Mouse (Mus musculus): ENCODE data around the gene Rab11fip3. TPM values are rescaled to one million over a fixed set of nuclear protein-coding genes. Genes with fewer than 3 reads are reported as not detected.

Gene Rab11fip3
- total RNA-seq (2023), result 0.75 and 1.3 TPM in 2 replicates

GRCm38 (mm10) chr17:26068831-26069739 is at the start of gene Rab11fip3:
Rab11fip3 (minus strand) TSS chr17:26069555.

DNA sequence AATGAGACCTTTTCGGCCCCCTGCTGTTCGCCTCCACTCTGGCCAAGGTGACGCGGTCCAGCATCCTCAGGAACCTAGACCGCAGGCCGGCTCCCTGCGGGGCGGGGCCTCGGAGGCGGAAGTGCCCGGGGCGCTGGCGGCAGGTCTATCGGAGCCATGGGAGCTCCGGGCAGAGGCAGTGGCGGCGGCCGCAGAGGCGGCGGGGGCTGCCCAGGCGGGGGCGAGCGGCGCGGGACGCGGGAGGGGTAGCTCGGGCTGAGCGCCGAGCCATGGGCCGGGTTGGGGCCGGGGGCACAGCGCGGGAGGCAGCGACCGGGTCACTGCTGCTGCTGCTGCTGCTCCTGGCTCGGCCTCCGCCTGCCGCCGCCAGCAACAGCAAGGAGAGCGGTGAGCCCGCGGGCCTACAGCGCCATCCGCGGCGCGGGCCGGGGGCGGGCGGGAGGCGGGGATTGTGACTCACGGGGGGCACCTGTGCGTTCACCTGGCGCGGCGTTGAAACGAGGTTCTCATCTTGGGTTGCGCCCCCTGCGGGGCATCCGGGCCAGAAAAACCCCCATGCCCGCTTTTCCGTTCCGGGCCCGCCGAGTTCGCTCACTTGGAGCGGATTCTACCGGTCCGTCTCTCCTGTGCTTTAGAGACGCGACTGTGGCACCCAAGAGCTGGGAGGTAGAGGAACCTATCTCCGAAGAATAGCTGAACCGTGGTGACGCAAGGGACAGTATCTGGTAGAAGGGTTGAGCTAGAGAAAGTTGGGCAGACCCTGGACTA is 44.0 kb upstream of the Rab11fip3 start, which contains the start of gene Tmem8:
Gene Tmem8 (plus strand): TSS at position 119 of the 768 bp plus-strand sequence.

GRCm38 (mm10) chr17:26095121-26095740 is 25.9 kb upstream of the Rab11fip3 start, which contains the start of gene Nme4:
Nme4 (minus strand) TSS chr17:26095602.

GRCm38 (mm10) chr17:26089905-26090632 is 20.7 kb upstream of the Rab11fip3 start, which contains the start of gene Decr2:
Decr2 (minus strand) TSS chr17:26090337.

GRCm38 (mm10) chr17:25985306-25986294 is 83.8 kb downstream of the Rab11fip3 start, which contains the start of gene Capn15:
Capn15 (minus strand) TSS chr17:25985796.

DNA sequence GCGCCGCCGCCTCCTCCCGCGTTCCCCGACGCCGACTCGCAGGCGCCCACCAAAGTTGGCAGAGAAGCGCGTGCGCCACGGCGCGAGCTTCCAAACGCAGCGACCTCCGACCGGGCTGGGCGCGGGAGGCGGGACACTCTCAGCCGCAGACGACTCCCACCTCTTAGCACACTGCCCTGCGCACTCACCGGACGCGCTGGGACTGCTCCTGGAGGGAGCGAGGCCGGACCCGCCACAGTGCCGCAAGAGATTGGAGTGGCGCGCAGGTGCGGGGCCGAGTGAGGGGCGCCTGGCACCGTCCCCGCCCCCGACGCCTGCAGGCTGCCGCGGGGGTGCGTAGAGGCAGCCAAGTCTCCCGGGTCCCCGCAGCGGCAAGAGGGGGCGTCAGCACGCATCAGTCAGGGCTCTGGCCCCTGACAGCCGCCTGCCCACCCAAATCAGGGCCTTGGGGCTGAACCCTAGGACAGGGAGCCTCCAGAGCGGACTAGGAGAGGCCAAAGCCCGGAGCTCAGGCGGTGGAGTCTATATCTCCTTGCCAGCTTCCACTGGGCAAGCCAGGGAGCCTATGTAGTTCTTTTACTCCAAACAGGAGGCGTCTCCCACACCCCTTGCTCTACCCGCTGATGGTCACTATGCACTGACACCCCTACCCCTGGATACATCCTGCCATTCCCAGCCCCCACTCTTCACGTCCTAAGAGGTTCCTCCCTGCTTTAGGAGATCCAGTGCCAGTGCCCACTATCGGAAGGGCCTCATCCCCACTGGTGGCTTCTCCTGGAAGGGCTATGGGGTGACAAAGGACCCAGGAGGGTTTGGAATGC is 117.3 kb downstream of the Rab11fip3 start, which contains the start of gene A930017K11Rik:
Gene A930017K11Rik (minus strand): TSS at position 763 of the 821 bp plus-strand sequence.

GRCm38 (mm10) chr17:25944366-25945163 is 124.8 kb downstream of the Rab11fip3 start, which contains the start of the genes Pigq and Nhlrc4:
Pigq (minus strand) TSS chr17:25944936.
Nhlrc4 (minus strand) TSS chr17:25944961.

Other genes starting within 250 kb of the Rab11fip3 start
- 13.3 and 17.6 TPM in 2 replicates for gene Wdr24, start 245.9 kb downstream of the Rab11fip3 start, total RNA-seq (2023)
- gene Jmjd8, start 240.7 kb downstream of the Rab11fip3 start, total RNA-seq (2023), result 7.7 and 8.2 TPM in 2 replicates
- 35.4 and 46.5 TPM in 2 replicates for gene Stub1, start 236.2 kb downstream of the Rab11fip3 start, total RNA-seq (2023)
- gene Rhbdl1, start 232.3 kb downstream of the Rab11fip3 start, total RNA-seq (2023), result 0.64 and 1.3 TPM in 2 replicates
- gene Gm20683, start 227.8 kb downstream of the Rab11fip3 start, total RNA-seq (2023), result 1.7 and 2.8 TPM in 2 replicates
- gene Rhot2, start 224.7 kb downstream of the Rab11fip3 start, total RNA-seq (2023), result 26.5 and 33.7 TPM in 2 replicates
- gene Wdr90, start 208.1 kb downstream of the Rab11fip3 start, total RNA-seq (2023), result 21.9 and 25.5 TPM in 2 replicates
- gene Mcrip2, start 200.8 kb downstream of the Rab11fip3 start, total RNA-seq (2023), result 1.4 and 3.2 TPM in 2 replicates
- 6.4 and 6.5 TPM in 2 replicates for gene Mettl26, start 194.5 kb downstream of the Rab11fip3 start, total RNA-seq (2023)
- 2.1 and 4.1 TPM in 2 replicates for gene Wfikkn1, start 188.7 kb downstream of the Rab11fip3 start, total RNA-seq (2023)
- gene Rab40c, start 149.8 kb downstream of the Rab11fip3 start, total RNA-seq (2023), result 13.0 and 17.4 TPM in 2 replicates
- 34.9 and 36.2 TPM in 2 replicates for gene Pigq, start 124.6 kb downstream of the Rab11fip3 start, total RNA-seq (2023)
- gene Nhlrc4, start 124.6 kb downstream of the Rab11fip3 start, total RNA-seq (2023), result not detected in 2 replicates
- not detected in 2 replicates for gene A930017K11Rik, start 117.0 kb downstream of the Rab11fip3 start, total RNA-seq (2023)
- 12.0 and 19.3 TPM in 2 replicates for gene Capn15, start 83.8 kb downstream of the Rab11fip3 start, total RNA-seq (2023)
- gene Decr2, start 20.8 kb upstream of the Rab11fip3 start, total RNA-seq (2023), result 2.5 and 3.0 TPM in 2 replicates
- gene Nme4, start 26.0 kb upstream of the Rab11fip3 start, total RNA-seq (2023), result 0.69 and 1.1 TPM in 2 replicates
- gene Tmem8, start 43.7 kb upstream of the Rab11fip3 start, total RNA-seq (2023), result 63.4 and 78.1 TPM in 2 replicates
- 25.2 and 27.1 TPM in 2 replicates for gene Mrpl28, start 53.9 kb upstream of the Rab11fip3 start, total RNA-seq (2023)
- gene Axin1, start 69.1 kb upstream of the Rab11fip3 start, total RNA-seq (2023), result 33.5 and 42.1 TPM in 2 replicates
- gene Pdia2, start 129.5 kb upstream of the Rab11fip3 start, total RNA-seq (2023), result 0.68 TPM in 1 of 2 replicates, not detected in the other
- gene Rgs11, start 133.4 kb upstream of the Rab11fip3 start, total RNA-seq (2023), result 0.32 and 0.35 TPM in 2 replicates
- not detected in 2 replicates for gene Arhgdig, start 138.2 kb upstream of the Rab11fip3 start, total RNA-seq (2023)
- 69.0 and 79.0 TPM in 2 replicates for gene Fam234a, start 174.7 kb upstream of the Rab11fip3 start, total RNA-seq (2023)
- 39.7 and 54.8 TPM in 2 replicates for gene Luc7l, start 183.3 kb upstream of the Rab11fip3 start, total RNA-seq (2023)